Mouse (Mus musculus) forebrain, postnatal 0 days (tissue): ENCODE measurements at regions not wholly inside any gene's neighbourhood (a gene's known extent, or its start where the extent isn't known, plus 50 kb on each side); places are given as distances from the start of the nearest gene placed in this dataset.

Experiments used
- ATAC-seq: fragments of 200-750 bp; cut with Nextera tagmentation; 2 replicates; pipeline ENCODE4 v1.8.0; 2017; ENCODE audit warnings: mild to moderate bottlenecking, moderate library complexity
- DNase-seq: peaks from one replicate; pipeline ENCODE4 v3.0.0-alpha.2; 2015
- H3K27ac ChIP-seq: fragments of 300-500 bp; sonication (generic); 2 replicates; pipeline ENCODE4 v1.5.1; 2014; ENCODE audit warnings: low read depth, mild to moderate bottlenecking, antibody characterized with exemption, low read length, moderate library complexity, mixed read lengths
- H3K27me3 ChIP-seq: fragments of 300-500 bp; sonication (generic); 2 replicates; pipeline ENCODE4 v1.6.1; 2014; ENCODE audit warnings: mild to moderate bottlenecking, low read length, mixed read lengths; ENCODE audit not compliant: insufficient read depth
- H3K36me3 ChIP-seq: fragments of 300-500 bp; sonication (generic); 2 replicates; pipeline ENCODE4 v1.6.1; 2014; ENCODE audit warnings: mild to moderate bottlenecking, moderate library complexity; ENCODE audit not compliant: insufficient read depth
- H3K4me1 ChIP-seq: fragments of 300-500 bp; sonication (generic); 2 replicates; pipeline ENCODE4 v1.6.1; 2014; ENCODE audit warnings: antibody characterized with exemption; ENCODE audit not compliant: insufficient read depth
- H3K4me2 ChIP-seq: fragments of 300-500 bp; sonication (generic); 2 replicates; pipeline ENCODE4 v1.6.1; 2014; ENCODE audit warnings: low read depth, mild to moderate bottlenecking, moderate library complexity
- H3K4me3 ChIP-seq: fragments of 300-500 bp; sonication (generic); 2 replicates; pipeline ENCODE4 v1.5.1; 2014; ENCODE audit warnings: low read depth, low read length, mixed read lengths
- H3K9ac ChIP-seq: fragments of 300-500 bp; sonication (generic); 2 replicates; pipeline ENCODE4 v1.6.1; 2014; ENCODE audit warnings: mild to moderate bottlenecking
- H3K9me3 ChIP-seq: fragments of 300-500 bp; sonication (generic); 2 replicates; pipeline ENCODE4 v1.6.1; 2016; ENCODE audit warnings: low read length
- CTCF ChIP-seq: sonication (generic); IDR thresholded peaks from 2 replicates; pipeline ENCODE4 v1.5.1; 2016; ENCODE audit warnings: antibody characterized with exemption, control low read depth, low read depth
- WGBS: fragments of 180-500 bp; shearing (Covaris S2); extraction: QIAGEN DNeasy Blood & Tissue Kit; methylation state at CpG from one replicate; pipeline ENCODE4 v1.1.7; 2014; 5-methylcytosine and 5-hydroxymethylcytosine counted together

DNA sequence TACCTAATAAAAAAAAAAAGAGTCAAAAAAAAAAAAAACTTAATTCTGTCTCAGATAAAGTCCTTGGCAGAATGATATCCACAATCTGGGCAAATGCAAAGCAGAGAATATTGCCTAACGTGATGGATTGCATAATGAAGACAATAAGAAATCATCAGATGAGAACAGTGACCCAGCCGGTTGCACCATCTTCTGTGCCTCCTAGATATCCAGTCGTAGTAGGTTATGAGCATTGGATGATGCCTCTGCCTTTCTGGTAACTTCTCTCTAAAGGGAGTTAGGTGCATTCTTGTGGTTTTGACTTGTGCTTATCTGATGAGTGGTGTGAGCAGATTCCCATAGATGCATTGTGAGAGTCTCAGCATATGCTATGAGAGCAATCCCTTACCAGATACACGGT, 71.6 kb upstream of the F13a1 start:
- Histone ChIP-seq H3K27me3 (no peaks in the 10 kb centered on the region), H3K4me1 (no peaks in the 10 kb centered on the region), H3K4me2 (no peak overlapping the region), H3K9me3 (no peaks in the 10 kb centered on the region), H3K36me3 (no peaks in the 10 kb centered on the region), H3K9ac (no peak overlapping the region), H3K27ac (no peak overlapping the region), H3K4me3 (no peak overlapping the region)
- no peak for TF ChIP-seq CTCF
- DNase-seq (no peak), ATAC-seq (no peak)
- 87% methylated on average over 4 of the region's 4 CpGs for WGBS

DNA sequence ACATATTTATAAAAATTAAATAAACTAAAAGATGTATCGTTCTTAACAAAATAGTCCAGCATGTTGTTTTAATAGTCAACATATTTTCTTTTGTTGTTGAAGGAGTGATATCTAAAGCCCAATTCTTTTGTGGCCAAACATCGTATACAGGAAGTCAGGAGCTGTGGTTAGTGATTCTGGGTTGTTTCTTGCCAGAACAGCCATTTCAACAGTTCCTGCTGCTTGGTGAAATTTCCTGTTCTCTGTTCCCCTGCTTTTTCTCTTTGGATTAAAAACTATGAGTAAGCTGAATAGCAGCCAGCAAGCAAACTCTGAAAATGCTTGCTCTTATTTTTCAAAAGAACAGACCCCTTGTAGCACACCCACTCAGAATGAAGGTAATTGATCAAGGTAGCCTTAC, 70.2 kb upstream of the F13a1 start:
- Histone ChIP-seq H3K4me2 (no peak overlapping the region), H3K27me3 (no peaks in the 10 kb centered on the region), H3K27ac (no peak overlapping the region), H3K36me3 (no peaks in the 10 kb centered on the region), H3K4me1 (no peaks in the 10 kb centered on the region), H3K9me3 (no peaks in the 10 kb centered on the region), H3K9ac (no peak overlapping the region), H3K4me3 (no peak overlapping the region)
- ATAC-seq (no peak), DNase-seq (no peak)
- TF ChIP-seq CTCF, result no peak
- 83% methylated on average over 2 of the region's 2 CpGs for WGBS

DNA sequence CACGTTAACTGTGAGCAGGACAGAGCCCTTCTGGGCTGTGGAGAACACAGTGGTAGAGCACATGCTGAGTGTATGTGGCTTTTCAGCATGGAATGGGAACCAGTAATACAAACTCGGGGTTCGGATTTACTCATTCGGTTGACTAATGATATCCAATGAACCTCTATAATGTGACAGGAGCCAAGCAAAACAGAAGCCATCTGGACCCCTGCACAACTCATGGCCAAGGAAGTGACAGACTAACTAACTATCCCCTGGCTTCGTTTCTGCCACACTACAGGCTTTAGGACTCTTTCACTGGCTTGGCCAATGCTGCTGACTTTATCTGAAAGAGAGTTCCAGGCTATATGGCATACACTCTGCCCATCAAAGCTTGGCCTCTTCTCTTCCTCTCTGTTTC, 64.3 kb upstream of the F13a1 start:
- no peak for TF ChIP-seq CTCF
- ATAC-seq (no peak), DNase-seq (no peak)
- no peaks in the 10 kb centered on the region for H3K27me3 ChIP-seq
- no peak overlapping the region for H3K4me3 ChIP-seq
- no peaks in the 10 kb centered on the region for H3K4me1 ChIP-seq
- no peak overlapping the region for H3K9ac ChIP-seq
- H3K4me2 ChIP-seq, result no peak overlapping the region
- H3K9me3 ChIP-seq, result no peaks in the 10 kb centered on the region
- H3K27ac ChIP-seq, result no peak overlapping the region
- WGBS, result 54% methylated on average over 5 of the region's 5 CpGs
- no peaks in the 10 kb centered on the region for H3K36me3 ChIP-seq

DNA sequence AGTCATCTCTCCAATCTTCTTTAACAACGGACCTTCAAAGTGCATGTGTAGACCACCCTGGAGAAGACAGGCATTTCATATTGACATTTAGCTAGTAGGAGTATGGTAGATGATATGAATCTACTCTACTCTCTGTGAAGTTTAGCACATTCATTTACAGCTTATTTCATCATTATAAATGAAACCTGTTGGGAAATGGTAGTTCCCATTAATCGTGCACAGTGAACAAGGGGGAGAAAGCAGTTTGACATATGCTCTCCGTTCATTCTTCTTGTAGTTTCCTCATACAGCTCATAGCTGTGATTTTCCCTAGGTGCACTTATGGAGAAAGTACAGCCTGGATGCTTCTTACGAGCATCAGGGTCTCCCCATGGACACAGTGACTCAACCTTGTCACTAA, 61.7 kb upstream of the F13a1 start:
- H3K4me3 ChIP-seq, result no peak overlapping the region
- no peak for TF ChIP-seq CTCF
- ATAC-seq (no peak), DNase-seq (no peak)
- H3K9me3 ChIP-seq, result no peaks in the 10 kb centered on the region
- H3K36me3 ChIP-seq, result no peaks in the 10 kb centered on the region
- H3K4me1 ChIP-seq, result no peaks in the 10 kb centered on the region
- H3K27ac ChIP-seq, result no peak overlapping the region
- WGBS, result 89% methylated on average over 4 of the region's 4 CpGs
- no peaks in the 10 kb centered on the region for H3K27me3 ChIP-seq
- no peak overlapping the region for H3K9ac ChIP-seq
- H3K4me2 ChIP-seq, result no peak overlapping the region

DNA sequence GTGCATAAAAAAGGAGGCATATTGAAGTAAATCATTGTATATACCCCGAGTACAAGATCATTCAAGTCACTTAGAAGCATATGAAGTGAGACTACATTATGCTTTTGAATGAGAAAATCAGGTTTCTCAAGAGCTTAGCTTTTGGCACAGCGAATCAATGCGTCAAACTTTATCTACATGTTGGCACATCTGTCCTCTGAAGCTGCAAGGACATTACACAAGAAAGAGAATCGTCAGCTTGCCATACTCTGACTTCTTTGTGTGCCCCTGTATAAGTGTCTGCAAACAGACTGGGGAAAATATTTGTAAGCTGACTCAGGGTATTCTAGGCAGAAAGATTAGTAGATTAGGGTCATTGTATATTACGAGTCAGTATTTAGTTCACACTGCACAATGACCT, 57.7 kb upstream of the F13a1 start:
- Histone ChIP-seq H3K27ac (no peak overlapping the region), H3K9ac (no peak overlapping the region), H3K27me3 (no peaks in the 10 kb centered on the region), H3K4me1 (no peaks in the 10 kb centered on the region), H3K4me2 (no peak overlapping the region), H3K9me3 (no peaks in the 10 kb centered on the region), H3K4me3 (no peak overlapping the region), H3K36me3 (no peaks in the 10 kb centered on the region)
- TF ChIP-seq CTCF, result no peak
- WGBS, result 59% methylated on average over 5 of the region's 5 CpGs
- DNase-seq (no peak), ATAC-seq (no peak)

DNA sequence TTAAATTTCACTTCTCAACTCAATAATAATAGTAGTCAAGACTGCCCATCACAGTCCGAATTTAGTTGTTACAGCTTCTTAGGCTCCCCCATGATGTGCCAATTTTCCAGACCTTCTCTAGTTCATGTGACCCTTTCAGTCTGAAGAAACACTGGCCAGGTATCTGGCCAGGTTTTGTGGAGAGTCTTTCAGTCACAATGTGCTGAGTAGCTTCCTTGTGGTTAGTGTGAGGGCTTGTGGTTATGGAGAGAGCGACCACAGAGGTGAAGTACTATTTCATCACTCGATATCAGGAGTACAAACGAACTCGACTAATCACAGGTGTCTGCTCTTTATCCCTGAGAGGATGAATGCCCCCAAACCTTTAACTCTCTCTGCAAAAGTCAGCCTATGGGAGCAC, 56.0 kb upstream of the F13a1 start:
- no peaks in the 10 kb centered on the region for H3K9me3 ChIP-seq
- no peak for TF ChIP-seq CTCF
- H3K27ac ChIP-seq, result no peak overlapping the region
- no peak for DNase-seq
- H3K9ac ChIP-seq, result no peak overlapping the region
- H3K4me2 ChIP-seq, result no peak overlapping the region
- H3K4me1 ChIP-seq, result no peaks in the 10 kb centered on the region
- WGBS, result 94% methylated on average over 5 of the region's 5 CpGs
- no peak overlapping the region for H3K4me3 ChIP-seq
- no peaks in the 10 kb centered on the region for H3K27me3 ChIP-seq
- H3K36me3 ChIP-seq, result no peaks in the 10 kb centered on the region
- ATAC-seq, result no peak

DNA sequence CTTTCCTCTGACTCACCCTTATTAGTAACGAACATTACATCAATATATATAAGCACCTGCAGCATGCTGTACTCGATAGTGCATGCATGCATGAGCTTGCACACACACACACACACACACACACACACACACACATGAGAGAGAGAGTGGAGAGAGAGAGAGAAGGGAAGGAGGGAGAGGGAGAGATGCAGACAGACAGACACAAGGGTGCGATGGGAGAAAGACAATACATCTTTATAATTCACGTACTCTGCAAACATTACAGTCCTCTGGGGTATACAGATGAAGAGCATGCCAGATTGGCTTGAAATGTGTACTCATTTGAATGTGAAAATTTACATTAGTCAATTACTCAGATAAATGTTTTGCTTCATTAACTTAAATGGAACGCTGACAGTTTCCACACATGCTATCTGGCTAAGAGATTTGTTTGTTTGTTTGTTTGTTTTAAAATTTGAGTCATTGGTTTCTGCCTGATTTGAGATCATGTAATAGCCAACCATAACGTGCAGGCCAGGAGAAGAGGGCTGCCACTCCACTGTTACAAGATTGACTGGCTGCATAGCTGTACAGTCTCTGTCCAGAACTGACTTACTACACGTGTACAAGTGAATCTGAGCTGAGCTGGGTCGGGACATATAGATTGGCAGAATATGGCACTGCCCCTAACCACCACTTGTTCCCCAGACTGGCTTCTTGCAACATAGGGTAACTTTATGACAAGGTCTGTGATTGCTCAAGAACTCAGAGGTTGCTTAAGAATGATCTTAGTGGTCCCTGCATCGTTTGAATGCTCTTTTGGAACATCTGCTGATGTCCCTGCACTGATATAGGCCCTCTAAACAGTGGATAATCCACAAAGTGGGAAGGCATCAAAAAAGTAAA, 54.6 kb upstream of the F13a1 start:
- ATAC-seq, result no peak
- no peak overlapping the region for H3K9ac ChIP-seq
- H3K27me3 ChIP-seq, result no peaks in the 10 kb centered on the region
- WGBS, result 26% methylated on average over 9 of the region's 9 CpGs
- no peak for TF ChIP-seq CTCF
- H3K4me1 ChIP-seq, result no peaks in the 10 kb centered on the region
- no peaks in the 10 kb centered on the region for H3K9me3 ChIP-seq
- no peak overlapping the region for H3K27ac ChIP-seq
- H3K4me3 ChIP-seq, result no peak overlapping the region
- no peaks in the 10 kb centered on the region for H3K36me3 ChIP-seq
- H3K4me2 ChIP-seq, result no peak overlapping the region
- no peak for DNase-seq
